Mouse (Mus musculus): ENCODE measurements around the gene Noxo1.

GRCm38 (mm10) chr17:24646381-24646780, 49.7 kb upstream of the Noxo1 start:
- TF ChIP-seq CTCF (IDR thresholded peaks at IDR 0.05; ENCODE audit: control insufficient read depth, insufficient read depth, low read length): no peak
- no peak for TF ChIP-seq POLR2A (IDR thresholded peaks at IDR 0.05; ENCODE audit: borderline replicate concordance, control insufficient read depth, low read depth, low read length)
